Mouse (Mus musculus) cerebellum, postnatal 10 days (tissue): ENCODE data around the gene Mad1l1.

Experiments
- DNase-seq, 2 experiments: peaks; one replicate each; pipeline ENCODE4 v3.0.0; 2021; ENCODE audit warnings: mixed read lengths in 2 of 2

Gene Mad1l1

DNA sequence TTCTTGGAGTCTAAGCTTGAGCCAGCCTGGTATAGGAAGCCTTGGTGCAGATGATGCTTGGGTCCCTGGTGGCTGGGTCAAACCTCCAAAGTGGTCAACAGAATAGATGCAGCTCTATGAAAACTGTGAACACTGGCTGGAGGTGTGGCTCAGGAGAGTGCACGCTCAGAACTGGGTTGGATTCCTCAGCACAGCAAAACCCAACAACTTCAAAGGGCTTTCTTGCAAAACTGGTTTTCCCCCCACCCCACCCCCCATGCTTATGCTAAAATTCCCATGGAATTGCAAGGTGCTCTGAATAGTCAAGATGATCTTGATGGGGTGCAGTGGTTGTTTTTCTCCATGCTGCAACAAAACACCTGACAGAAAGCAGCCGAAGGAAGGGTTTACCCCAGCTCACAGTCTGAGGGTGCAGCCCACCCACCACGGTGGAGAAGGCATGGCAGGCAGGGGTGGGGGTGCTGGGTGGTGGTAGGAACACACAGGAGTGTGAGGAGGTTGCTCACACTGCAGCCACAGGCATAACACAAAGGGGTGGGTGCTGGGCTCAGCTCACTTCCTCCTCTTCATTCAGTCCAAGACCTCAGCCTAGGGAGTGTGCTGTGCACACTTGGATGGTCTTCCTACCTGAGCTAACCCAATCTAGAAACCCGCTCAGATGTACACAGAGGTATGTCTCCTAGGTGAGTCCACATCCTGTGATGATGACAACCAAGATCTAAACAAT, 197.5 kb downstream of the Mad1l1 start:
- no peak for DNase-seq

DNA sequence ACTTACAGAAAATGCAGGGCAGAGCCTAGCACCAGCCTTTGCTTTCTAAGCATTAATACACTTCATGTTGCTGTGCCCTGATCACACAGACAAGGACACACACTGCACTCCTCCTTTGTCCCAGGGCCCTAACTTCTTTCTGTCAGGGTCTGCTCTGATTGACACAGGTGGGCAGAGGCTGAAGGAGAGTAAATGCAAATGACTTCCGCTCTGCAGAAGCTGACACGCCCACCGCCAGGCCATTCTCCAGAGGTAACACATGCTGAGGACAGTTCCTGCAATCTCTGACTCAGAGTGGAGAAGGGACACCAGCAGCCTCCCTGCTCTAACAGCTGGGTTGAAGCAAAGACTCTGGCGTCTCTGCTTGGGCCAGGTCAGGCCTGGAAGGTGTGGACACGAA, 198.2 kb downstream of the Mad1l1 start:
- DNase-seq, result no peak

DNA sequence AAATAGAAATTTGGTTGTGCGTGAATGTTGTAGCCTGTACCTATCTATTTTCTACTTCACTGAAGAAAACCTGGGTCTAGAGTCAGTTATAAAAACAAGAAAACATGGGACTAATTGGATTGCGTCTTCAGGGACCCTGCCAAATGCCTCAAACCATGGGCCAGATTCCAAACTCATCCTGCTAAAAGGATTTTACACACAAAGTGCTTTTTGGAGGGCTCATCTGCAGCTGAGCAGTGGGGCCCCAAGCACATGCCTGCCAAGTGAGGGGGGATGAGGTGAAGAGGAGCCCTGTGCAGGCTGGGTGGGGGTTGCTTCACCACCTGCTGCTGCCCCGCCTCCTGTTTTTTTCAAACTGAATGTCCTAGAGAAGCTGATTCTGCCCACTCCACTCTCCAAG, 199.4 kb downstream of the Mad1l1 start:
- DNase-seq, result peak; percentile 78 to 87

DNA sequence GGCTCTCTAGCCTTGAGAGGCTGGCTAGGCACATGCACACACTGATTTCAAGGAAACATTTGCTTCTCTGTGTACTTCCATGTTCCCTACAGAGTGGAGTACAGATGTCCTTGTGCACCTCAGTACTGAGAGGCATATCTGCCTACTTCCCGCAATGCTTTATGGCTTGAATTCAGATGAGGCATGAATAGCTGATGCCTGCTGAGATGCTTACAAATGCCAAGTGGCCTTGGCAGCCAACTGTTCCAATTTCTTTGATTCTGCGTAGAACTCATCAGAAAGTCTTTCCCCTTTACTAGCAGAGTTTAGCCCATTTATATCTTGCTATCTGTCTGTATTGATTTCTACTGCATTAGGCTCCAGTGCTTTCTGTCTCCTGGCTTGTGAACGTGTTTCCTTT, 202.4 kb downstream of the Mad1l1 start:
- peak; percentile 65 to 73 for DNase-seq

DNA sequence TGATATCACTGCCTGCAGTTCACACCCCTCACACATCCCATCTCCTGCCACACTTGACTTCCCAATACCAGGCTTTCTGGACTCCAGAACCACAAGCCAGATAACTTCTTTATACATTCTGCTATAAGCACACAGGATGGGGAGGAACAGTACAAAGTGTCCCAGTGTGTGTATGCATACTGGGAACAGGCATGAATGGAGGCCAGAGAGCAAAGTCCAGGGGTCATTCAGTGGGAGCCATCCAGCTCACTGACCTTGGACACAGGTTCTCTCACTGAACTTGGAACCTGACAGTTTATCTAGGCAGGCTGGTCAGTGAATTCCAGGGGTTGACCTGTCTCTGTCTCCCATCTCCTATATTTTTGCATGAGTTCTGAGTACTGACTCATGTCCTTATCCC, 203.4 kb downstream of the Mad1l1 start:
- DNase-seq, result no peak

DNA sequence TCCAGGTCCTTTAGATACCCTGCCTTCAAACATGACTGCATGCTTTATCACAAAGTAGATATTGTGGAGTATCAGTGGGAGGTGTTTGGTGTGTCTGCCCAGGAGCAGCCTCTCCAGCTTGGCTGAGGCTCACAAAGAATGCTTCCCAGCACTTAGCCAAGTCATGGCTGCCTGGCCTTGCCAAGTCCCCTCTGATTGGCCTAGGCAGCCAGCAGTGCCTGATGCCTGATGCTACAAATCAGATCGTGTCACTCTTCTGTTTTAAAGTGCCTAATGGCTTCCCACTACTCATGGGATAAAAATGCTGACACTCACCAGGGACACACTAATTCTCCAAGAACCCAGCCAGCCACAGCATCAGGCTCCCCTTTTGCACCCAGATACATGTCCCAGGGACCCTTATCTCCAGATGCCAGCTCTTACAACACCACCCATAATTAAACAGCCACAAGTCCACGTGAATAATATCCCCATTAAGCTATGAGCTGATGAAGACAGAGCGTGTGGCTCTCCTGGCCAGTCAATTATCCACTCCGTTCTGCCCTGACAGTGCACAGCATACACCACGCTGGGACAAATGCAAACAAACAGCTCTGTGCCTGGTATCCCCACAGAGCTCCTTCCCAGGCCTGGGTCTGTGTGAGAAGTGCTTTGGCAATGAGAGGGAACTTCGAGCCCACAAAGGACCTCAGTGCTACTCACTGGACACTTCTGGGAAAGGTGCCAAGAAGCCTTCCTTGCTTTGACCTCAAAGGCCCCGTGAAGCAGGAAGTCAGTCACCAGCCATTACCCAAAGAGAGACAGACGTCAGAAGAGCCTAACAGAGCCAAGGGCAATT, 205.7 kb downstream of the Mad1l1 start:
- DNase-seq, result peak; percentile 64 to 66

DNA sequence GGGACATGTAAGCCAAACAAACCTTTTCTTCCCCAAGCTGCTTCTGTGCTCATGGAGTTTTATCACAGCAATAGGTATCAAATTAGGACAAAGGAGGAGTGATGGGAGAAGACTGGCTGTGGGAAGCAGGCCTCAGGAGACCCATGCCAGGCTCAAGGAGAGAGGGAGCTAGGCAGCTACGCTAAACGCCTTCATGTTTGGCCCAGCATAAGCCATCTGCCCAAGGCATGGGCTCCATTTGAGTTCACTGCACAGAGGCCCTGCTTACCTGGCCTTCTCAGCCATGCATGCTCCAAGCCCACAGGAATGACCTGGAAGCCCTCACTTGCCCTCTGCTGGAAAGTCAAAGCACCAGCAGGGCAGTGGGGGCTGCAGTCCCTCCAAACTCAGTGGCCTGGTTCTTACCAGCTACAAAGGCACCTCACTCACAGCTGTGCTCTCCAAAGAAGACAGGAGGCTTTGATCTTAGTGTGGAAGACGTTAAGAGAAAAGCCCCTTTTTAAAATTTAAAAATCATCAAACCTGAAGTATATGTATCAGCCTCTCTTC, 206.8 kb downstream of the Mad1l1 start:
- no peak for DNase-seq

DNA sequence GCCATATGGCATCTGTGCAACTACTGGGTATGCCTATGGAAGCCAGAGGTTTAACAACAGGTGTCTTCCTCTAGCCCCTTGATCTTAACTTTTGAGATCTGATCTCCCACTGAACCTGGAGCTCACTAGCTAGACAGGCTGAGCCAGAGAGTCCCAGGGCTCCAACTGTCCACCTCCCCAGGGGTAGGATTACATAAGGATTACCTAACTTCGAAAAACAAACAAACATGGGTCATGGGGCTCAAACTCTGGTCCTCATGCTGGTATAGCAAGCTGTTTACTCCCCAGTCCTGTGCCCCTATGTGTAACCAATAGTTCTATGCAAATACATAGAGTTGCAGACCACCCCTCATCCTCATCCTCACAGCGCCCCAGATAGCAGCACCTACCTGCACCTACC, 208.1 kb downstream of the Mad1l1 start:
- DNase-seq, result no peak

DNA sequence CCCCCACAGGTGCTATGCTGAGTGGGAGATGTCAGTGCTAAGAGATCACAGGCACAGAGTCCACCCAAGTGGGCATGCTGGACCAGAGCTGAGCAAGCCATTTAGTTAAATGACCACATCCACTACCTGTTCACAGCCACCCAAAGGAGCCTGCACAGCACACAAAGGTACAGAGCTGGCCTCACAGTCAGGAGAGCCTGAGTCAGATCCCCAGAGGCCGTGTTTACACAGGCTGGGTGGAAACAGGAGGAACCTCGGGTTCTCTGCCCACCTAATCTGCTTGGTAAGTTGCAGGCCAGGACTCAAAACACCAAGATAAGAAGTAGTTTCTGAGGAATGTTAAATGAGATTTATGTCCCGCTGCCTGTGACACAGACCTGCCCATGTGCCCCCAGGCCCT, 211.3 kb downstream of the Mad1l1 start:
- DNase-seq, result no peak

DNA sequence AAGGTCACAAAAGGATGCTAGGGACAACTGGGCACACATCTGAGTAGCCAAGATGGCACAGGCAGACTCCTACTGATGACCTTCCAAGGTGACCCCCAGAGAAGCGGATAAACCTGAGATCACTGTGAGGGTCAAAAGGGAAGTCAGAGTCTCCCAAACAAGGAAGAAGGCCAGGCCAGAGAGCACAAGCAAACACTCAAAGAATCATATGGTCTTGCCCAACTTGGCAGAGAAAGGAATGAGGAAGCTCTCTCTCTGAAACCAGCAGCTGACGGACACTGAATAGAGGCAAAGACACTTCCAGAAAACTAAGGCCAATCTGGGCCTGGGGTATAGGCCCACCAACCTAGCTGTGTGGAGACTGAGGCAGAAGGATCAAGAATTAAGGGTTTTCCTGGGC, 213.4 kb downstream of the Mad1l1 start:
- DNase-seq, result no peak

DNA sequence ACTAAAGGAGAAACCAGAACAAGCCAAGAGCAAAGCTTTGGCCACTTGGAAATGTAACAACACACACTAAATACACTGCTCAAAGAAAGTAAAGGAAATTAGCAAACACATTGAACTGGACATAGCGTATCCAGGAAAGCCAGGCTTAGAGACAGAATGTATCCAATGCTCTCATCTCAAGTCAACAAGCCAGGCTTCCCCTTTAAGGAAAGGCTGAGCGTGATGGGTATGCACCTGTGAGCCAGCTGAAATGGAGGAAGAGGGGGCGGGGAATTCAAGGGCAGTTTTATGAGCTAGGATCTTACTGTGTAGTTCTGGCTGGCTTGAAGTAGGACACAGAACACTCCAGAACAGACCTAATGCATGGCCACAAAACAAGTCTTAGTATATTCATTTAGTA, 215.3 kb downstream of the Mad1l1 start:
- no peak for DNase-seq

DNA sequence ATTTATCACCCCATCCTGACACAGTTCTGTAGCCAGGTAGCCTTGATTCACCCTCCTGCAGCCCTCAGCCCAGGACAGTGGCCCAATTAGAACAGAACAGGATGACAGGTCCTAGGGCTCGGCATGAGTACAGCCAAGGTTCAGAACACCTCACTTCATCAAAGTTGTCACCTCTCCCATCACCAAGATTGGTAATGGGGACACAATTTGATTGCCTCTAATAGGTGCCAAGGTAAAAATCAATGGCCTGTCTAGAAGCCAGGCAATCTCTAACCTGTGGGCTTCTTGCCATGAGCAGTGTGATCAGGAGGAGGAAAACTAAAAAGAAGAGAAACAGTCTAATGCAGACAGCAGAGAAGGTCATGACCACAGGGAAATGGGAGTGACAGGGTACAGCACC, 216.5 kb downstream of the Mad1l1 start:
- DNase-seq, result no peak

DNA sequence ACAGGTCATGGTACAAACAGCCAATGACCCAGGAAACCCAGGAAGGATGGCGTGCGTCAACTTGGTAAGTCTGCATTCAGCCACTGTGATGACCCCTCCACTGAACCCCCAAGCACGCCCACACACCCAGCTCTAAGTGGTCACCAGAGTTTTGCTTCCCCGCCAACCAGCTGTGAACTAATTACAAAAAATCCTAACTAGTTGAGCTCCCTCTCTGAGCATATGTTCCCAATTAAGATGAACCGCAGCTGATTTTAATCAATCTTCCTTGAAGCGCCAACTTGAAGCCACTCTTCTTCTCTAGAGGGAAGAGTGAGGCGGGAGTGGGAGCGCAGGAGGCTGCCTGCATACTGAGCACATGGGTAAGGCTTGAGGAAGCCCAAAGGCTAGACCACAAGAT, 218.6 kb downstream of the Mad1l1 start:
- no peak for DNase-seq

DNA sequence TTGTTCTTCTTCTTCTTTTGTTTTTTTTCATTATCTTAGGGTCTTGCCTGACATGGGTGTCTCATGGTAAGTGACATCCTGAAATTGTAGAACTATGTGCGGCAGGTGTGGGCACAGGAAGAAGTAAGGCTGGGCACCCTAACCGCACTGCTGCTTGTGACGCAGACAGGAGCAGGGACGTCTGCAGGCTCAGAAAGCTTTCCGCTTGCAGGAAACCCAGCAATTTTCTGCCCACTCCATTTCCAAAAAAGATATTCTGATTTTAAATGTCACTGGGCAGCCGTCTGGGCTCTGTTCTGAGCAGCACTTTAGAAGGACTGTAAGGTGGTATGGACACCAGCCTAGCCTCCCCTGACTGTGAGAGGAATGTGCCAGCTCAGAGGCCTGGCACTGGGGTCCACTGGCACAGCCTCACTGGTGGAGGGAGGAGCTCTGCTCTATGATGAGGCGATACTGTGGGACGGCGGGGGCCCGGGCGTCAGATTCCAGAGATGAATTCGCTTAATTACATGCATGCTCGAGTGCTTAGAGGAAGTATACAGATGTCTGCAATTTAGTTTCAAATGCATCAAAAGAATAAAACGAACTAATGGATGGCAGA, 219.8 kb downstream of the Mad1l1 start:
- peak in 1 of 2 experiments; percentile 47 for DNase-seq

DNA sequence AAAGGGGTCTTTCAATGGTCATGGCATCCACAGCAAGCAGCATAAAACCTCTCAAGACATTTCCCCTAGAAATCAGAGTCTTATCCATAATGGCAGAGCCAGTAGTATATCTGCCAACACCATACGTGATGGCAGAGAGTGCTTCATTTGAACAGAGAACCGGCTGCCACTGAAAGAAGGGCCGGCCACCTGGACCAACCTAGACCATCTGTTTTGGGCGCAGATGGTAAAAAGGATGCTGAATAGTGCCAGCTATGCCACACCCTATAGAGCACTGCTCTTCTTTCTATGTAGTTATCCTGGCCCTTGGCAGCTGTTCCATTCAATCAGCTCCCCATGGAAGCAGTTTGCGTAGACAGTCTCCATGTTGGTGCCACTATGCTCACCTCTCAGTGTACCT, 222.6 kb downstream of the Mad1l1 start:
- peak; percentile 80 to 86 for DNase-seq

DNA sequence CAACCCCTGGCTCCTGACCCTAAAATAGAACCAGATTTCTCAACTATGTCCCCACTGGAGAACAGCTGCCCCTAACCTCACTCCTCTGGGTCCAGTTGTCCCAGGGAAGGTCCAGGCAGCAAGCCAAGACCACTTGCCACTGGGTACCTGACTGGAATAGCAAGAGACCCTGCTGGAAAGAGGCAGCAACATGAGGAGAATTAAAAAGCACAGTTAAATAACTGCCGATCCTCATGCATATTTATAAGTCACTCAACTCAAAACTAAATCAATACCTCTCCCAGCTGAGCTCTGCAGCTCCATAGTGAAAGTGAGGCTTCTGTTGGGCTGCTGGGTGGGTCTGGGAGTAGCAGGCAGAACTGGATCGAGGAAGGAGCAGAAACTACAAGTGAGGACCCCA, 226.1 kb downstream of the Mad1l1 start:
- DNase-seq, result peak; percentile 50 to 71

DNA sequence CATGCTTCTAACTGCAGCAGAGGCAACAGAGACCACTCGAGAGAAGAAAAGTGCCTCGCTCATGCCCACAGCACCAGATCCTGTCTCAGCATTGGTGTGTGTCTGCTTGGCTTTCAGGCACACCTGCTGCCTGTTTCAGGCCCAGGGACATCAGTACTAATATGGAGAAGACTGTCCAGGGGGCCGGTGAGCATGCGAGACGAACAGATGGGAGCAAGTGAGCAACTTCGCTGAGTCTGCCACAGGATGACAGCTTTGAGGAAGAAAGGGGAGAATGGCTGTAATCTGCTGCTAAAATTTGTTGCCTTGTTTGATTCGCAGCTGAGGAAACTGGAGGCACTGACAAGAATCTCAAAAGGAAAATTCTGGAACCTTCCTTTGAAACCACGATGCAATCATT, 227.9 kb downstream of the Mad1l1 start:
- DNase-seq, result peak; percentile 48 to 63

DNA sequence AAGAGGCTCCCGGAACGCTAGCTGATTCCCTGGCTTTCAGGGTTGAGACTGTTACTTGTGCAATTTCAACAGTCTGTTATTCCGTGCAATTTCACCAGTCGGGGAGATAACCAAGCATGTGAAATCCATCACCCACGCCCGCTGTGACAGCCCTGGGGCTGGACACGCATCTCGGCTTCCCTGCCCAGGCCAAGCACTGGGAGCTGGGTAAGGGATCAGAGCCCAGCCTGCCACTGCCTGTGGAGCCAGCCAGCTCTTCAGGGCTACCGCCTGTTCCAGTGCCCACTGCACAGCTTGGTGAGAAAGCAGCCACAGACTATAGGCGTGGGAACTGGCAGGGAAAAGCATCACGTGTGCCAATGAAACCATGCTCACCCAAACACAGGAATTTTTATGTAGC, 229.8 kb downstream of the Mad1l1 start:
- DNase-seq, result peak; percentile 77 to 87

DNA sequence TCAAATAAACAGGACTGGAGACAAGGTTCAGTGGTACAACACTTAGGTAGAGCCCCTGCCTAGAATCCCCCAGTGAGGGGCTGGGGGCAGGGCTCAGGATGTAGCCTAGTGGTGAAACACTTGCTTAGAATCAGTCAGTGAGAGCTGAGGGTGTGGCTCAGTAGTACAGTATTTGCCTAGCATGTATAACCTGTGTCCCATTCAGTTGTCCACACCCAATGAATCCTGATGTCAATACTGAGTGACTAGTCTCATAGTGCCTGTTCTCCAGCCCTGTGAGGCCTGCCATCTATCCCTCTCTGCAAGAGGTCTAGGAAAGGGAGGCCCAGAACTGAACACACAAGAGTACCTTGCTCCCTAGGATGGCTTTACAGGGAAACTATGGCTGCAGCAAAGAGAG, 232.1 kb downstream of the Mad1l1 start:
- no peak for DNase-seq

DNA sequence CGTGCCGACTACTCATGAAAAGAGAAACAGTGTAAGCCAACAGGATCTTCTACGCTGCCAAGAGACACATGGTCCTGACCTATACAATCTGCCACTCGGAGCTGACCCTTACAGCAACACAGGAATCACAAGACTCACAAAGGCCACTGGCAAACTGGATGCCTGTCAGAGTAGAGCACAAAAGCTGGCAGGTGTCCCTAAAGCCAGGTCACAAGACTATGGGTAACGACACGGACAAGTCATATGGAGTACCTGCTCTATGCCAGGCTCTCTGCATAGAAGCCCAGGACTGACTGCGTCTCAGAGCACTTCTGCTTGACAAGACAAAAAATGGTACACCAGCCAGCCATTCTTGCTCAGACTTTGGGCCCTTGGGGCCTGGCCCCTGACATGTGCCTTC, 234.1 kb downstream of the Mad1l1 start:
- peak; percentile 45 to 51 for DNase-seq

DNA sequence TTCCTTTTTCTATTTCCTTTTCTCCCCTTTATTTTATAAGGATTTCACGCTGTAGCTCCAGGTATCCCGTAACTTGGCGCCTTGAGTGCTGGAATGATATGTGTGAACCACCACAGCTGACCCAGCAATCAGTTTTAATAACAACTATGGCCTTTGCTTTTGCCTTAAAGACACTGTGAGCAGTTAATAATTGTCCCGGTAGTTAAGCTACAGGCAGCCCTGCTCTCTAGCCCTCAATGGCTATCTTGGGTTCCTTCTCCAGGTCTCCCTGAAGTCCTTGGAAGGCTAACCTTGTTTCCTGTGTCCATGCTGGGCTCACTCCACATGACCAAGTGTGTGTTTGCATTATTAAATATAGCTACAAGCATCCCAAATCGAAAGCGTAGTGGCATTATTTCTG, 237.0 kb downstream of the Mad1l1 start:
- DNase-seq, result no peak

DNA sequence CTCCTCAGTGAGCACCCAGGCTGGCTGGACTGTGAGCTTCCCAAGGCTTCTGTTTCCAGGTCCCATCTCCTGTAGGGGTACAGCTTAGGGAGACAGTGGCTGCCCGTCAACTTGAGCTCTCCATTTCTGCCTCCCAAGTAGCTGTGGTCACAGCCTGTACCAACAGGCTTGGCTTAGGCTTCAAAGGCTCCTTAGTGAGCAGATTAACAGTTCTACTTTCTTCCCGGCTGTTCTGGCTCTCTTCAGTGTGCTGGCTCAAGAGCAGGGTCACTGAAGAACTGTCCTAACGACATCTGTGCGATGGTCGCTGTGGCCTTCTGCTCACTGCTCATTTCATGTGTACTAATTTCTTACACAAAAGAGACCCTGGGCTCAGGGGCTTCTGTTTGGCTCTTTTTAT, 237.4 kb downstream of the Mad1l1 start:
- DNase-seq, result peak in 1 of 2 experiments; percentile 17

DNA sequence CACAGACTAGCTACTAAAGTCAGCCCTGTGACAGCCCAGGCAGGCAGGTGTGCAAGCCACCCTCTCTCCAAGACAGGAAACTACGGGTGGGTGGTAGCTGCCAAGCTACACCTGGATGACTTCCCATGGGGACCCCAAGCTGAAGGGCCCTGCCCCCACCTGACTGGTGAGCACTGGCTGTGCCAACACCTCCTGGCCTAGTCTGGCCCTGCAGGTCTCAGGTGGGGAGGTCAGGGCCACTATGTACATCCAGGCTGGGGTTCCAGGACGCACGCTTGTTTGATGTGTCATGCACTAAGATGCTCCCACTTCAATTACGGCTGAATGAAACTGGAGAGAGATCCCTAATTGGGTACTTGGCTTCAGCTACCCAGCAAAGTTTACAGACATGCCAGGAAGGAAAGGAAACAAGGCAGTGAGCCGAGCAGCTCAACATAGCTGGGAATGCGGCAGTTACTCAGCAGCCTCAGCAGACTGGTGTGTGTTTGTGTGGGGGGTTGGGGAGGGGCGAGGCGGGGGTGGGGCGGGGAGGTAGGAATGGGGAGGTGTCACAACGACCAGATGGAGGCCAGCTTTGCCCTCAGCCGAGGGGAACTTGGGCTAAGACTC, 239.0 kb downstream of the Mad1l1 start:
- peak; percentile 40 to 45 for DNase-seq
